Mouse (Mus musculus) CH12.LX (cell line): ENCODE measurements around the gene Atp5g1. TPM values are rescaled to one million over a fixed set of nuclear protein-coding genes. Genes with fewer than 3 reads are reported as not detected.

Source experiments
- DNase-seq: peaks from one replicate; pipeline ENCODE4 v3.0.0-alpha.2; 2013; ENCODE audit errors: extremely low read depth
- H3K27ac ChIP-seq: 2 replicates; pipeline ENCODE4 v1.5.1; 2012; ENCODE audit warnings: low read depth, mild to moderate bottlenecking, control low read depth, moderate library complexity; ENCODE audit not compliant: insufficient read depth
- H3K27me3 ChIP-seq: replicated peaks from 2 replicates; pipeline ENCODE3; 2012; ENCODE audit warnings: inconsistent platforms
- H3K36me3 ChIP-seq, 2 experiments: replicated peaks in 1 of 2; 2 replicates each; pipeline versions ENCODE3 to v1.6.1; 2012; ENCODE audit warnings: inconsistent platforms in 1 of 2, low read length in 1 of 2, mild to moderate bottlenecking in 1 of 2, mixed read lengths in 1 of 2, moderate library complexity in 1 of 2; ENCODE audit not compliant: control insufficient read depth in 1 of 2, insufficient read depth in 1 of 2
- H3K4me1 ChIP-seq, 2 experiments: 2 replicates each; pipeline ENCODE4 v1.6.1; 2012; ENCODE audit warnings: inconsistent platforms in 1 of 2, moderate library complexity in 1 of 2; ENCODE audit not compliant: insufficient read depth in 2 of 2, control insufficient read depth in 1 of 2
- H3K4me2 ChIP-seq: 2 replicates; pipeline ENCODE4 v1.6.1; 2012; ENCODE audit warnings: low read depth, mild to moderate bottlenecking, control low read depth; ENCODE audit not compliant: poor library complexity, insufficient read depth, severe bottlenecking
- H3K4me3 ChIP-seq, 3 experiments: fragments of 150-350 bp in 1 of 3; sonication (generic) in 1 of 3; replicated peaks in 1 of 3; 2 replicates each; pipeline versions ENCODE3 to v1.5.1; 2011 to 2012; ENCODE audit warnings: low read depth in 2 of 3, low read length in 2 of 3, mild to moderate bottlenecking in 2 of 3, moderate library complexity in 2 of 3, control low read depth in 1 of 3, improper control_type of control experiment in 1 of 3, inconsistent platforms in 1 of 3, mixed read lengths in 1 of 3; ENCODE audit not compliant: poor library complexity in 1 of 3
- H3K79me2 ChIP-seq: replicated peaks from 2 replicates; pipeline ENCODE4 v1.6.1; 2012; ENCODE audit warnings: mild to moderate bottlenecking, moderate library complexity; ENCODE audit not compliant: control insufficient read depth, poor library complexity, insufficient read depth, severe bottlenecking; ENCODE audit errors: extremely low read depth
- H3K9ac ChIP-seq: 2 replicates; pipeline ENCODE4 v1.6.1; 2012; ENCODE audit warnings: low read depth, mild to moderate bottlenecking, control low read depth, moderate library complexity; ENCODE audit not compliant: insufficient read depth
- H3K9me3 ChIP-seq: replicated peaks from 2 replicates; pipeline ENCODE3; 2012; ENCODE audit warnings: low read length, inconsistent platforms, mixed read lengths
- CHD1 ChIP-seq: IDR thresholded peaks from 2 replicates; pipeline ENCODE4 v1.6.1; 2012; ENCODE audit warnings: low read depth, low read length, improper control_type of control experiment, inconsistent platforms
- CHD2 ChIP-seq: IDR thresholded peaks from 2 replicates; pipeline ENCODE4 v1.6.1; 2011; ENCODE audit warnings: low read length, improper control_type of control experiment
- ELF1 ChIP-seq: IDR thresholded peaks from 2 replicates; pipeline ENCODE4 v1.6.1; 2014; ENCODE audit warnings: low read depth, mild to moderate bottlenecking, inconsistent platforms, low read length, improper control_type of control experiment
- EP300 ChIP-seq: IDR thresholded peaks from 2 replicates; pipeline ENCODE4 v1.6.1; 2011; ENCODE audit warnings: low read length, improper control_type of control experiment
- IRF4 ChIP-seq: IDR thresholded peaks from 2 replicates; pipeline ENCODE4 v1.6.1; 2014; ENCODE audit warnings: low read depth, mild to moderate bottlenecking, inconsistent platforms, low read length, improper control_type of control experiment
- JUN ChIP-seq: IDR thresholded peaks from 2 replicates; pipeline ENCODE4 v1.6.1; 2011; ENCODE audit warnings: low read depth, mild to moderate bottlenecking, low read length, improper control_type of control experiment, moderate library complexity; ENCODE audit not compliant: insufficient read depth
- JUND ChIP-seq: conservative IDR thresholded peaks from 2 replicates; pipeline ENCODE4 v1.6.1; 2011; ENCODE audit warnings: low read depth, low read length, improper control_type of control experiment
- KAT2A ChIP-seq: IDR thresholded peaks from 2 replicates; pipeline ENCODE4 v1.6.1; 2012; ENCODE audit warnings: low read length, improper control_type of control experiment, inconsistent platforms; ENCODE audit not compliant: insufficient replicate concordance
- MAFK ChIP-seq: IDR thresholded peaks from 2 replicates; pipeline ENCODE4 v1.6.1; 2011; ENCODE audit warnings: low read length, improper control_type of control experiment; ENCODE audit not compliant: insufficient replicate concordance
- MAX ChIP-seq: IDR thresholded peaks from 2 replicates; pipeline ENCODE4 v1.6.1; 2011; ENCODE audit warnings: low read length, improper control_type of control experiment
- MAZ ChIP-seq: IDR thresholded peaks from 2 replicates; pipeline ENCODE4 v1.6.1; 2012; ENCODE audit warnings: low read depth, mild to moderate bottlenecking, inconsistent platforms, low read length, improper control_type of control experiment, moderate library complexity
- MEF2A ChIP-seq: IDR thresholded peaks from 2 replicates; pipeline ENCODE4 v1.6.1; 2014; ENCODE audit warnings: low read depth, mild to moderate bottlenecking, inconsistent platforms, low read length, improper control_type of control experiment, borderline replicate concordance
- MXI1 ChIP-seq: IDR thresholded peaks from 2 replicates; pipeline ENCODE4 v1.6.1; 2011; ENCODE audit warnings: mild to moderate bottlenecking, low read depth, low read length, improper control_type of control experiment
- NELFE ChIP-seq: IDR thresholded peaks from 2 replicates; pipeline ENCODE4 v1.6.1; 2011; ENCODE audit warnings: low read depth, low read length, improper control_type of control experiment
- PAX5 ChIP-seq: IDR thresholded peaks from 2 replicates; pipeline ENCODE4 v1.6.1; 2012; ENCODE audit warnings: low read length, inconsistent platforms, mixed read lengths
- POLR2AphosphoS2 ChIP-seq: IDR thresholded peaks from 2 replicates; pipeline ENCODE4 v1.6.1; 2011; ENCODE audit warnings: low read depth, low read length, improper control_type of control experiment
- SIN3A ChIP-seq: IDR thresholded peaks from 2 replicates; pipeline ENCODE4 v1.6.1; 2012; ENCODE audit warnings: low read length, improper control_type of control experiment, inconsistent platforms
- SMC3 ChIP-seq: IDR thresholded peaks from 2 replicates; pipeline ENCODE4 v1.6.1; 2011; ENCODE audit warnings: low read depth, low read length, improper control_type of control experiment
- UBTF ChIP-seq: IDR thresholded peaks from 2 replicates; pipeline ENCODE4 v1.6.1; 2012; ENCODE audit warnings: low read depth, mild to moderate bottlenecking, inconsistent platforms, low read length, improper control_type of control experiment, moderate library complexity
- USF1 ChIP-seq: IDR thresholded peaks from 2 replicates; pipeline ENCODE4 v1.6.1; 2014; ENCODE audit warnings: low read depth, mild to moderate bottlenecking, inconsistent platforms, low read length, improper control_type of control experiment
- ZMIZ1 ChIP-seq: IDR thresholded peaks from 2 replicates; pipeline ENCODE4 v1.6.1; 2012; ENCODE audit warnings: low read depth, mild to moderate bottlenecking, inconsistent platforms, low read length, improper control_type of control experiment
- ZNF384 ChIP-seq: IDR thresholded peaks from 2 replicates; pipeline ENCODE4 v1.6.1; 2012; ENCODE audit warnings: low read depth, low read length, improper control_type of control experiment, inconsistent platforms
- dilution Hi-C: fragments of 300-500 bp; cut with MboI; formaldehyde crosslinking; loops from 2 replicates; pipeline ENCODE4 v1.14.3; 2020; ENCODE audit warnings: low sequenced_read_pairs; ENCODE audit not compliant: extremely low pct_unique_long_range_greater_than_20kb, extremely low pct_ligation_motif_present
- in situ Hi-C: fragments of 300-500 bp; cut with MboI; formaldehyde crosslinking; loops from 3 replicates; pipeline ENCODE4 v1.14.3; 2019; ENCODE audit warnings: low sequenced_read_pairs, low pct_ligation_motif_present, low pct_unique_long_range_greater_than_20kb, mixed read lengths
- polyA plus RNA-seq: library from polyadenylated mRNA; unstranded; fragments of >175 nt; gene quantifications from 2 replicates; pipeline ENCODE4 v1.2.1, GENCODE M21; 2012; ENCODE audit warnings: low read depth; ENCODE audit not compliant: insufficient read length
- total RNA-seq, 2 experiments: library from RNA; depleted of rRNA; stranded (reverse); fragments of 300-350 nt in 1 of 2; fragments of >200 nt in 1 of 2; gene quantifications; 2 replicates each; pipeline ENCODE4 v1.2.3; 2012 to 2014

The Atp5g1 gene
- total and polyA plus RNA-seq, 3 experiments: 778 to 969 (median 851) TPM

- dilution Hi-C loops: no loop called here
- H3K4me1 ChIP-seq: peaks cover 6 to 58% of the 10 kb centered on the region in 2 experiments; a peak in 3 of 4 replicates
- DNase-seq: no peak
- TF ChIP-seq PAX5: no peak
- TF ChIP-seq MAX: no peak
- TF ChIP-seq UBTF: no peak
- peak; percentile 65; the same call in 1 of the 2 replicates for TF ChIP-seq MAFK
- H3K27me3 ChIP-seq: no peaks in the 10 kb centered on the region
- H3K9me3 ChIP-seq: no peaks in the 10 kb centered on the region
- peaks cover 70 to 91% of the 10 kb centered on the region in 2 experiments for H3K36me3 ChIP-seq
- H3K4me2 ChIP-seq: no peak overlapping the region
- H3K9ac ChIP-seq: no peak overlapping the region
- H3K27ac ChIP-seq: 0 out of 2 replicates have a peak overlapping the region, but pooled peaks have one; percentile 6
- in situ Hi-C loops: no loop called here
- H3K79me2 ChIP-seq: peaks cover 30% of the 10 kb centered on the region
- no peak overlapping the region for H3K4me3 ChIP-seq
Observed at GRCm38 (mm10) chr11:96050854-96051253, 24.6 kb downstream of the Atp5g1 start.

DNA sequence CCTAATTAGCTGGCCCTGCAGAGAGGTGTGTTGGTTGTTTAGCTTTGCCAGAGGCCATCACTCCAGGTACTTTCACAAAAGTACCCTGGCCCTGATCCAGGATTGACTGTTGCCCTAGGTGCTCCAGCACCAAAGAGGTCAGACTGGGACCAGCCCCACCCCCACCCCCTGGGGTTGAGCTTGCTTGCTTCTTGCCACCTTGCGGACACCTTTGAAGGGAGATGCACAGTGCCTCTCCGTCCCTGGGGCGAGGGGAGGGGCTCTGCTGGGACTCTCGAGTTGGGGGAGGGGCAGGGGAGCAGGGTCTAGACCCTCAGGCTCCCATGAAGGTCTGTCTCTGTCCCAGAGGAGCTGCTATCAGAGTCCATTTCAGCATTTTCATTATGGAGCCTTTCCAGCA is 25.5 kb downstream of the Atp5g1 start:
- H3K79me2 ChIP-seq: peaks cover 22% of the 10 kb centered on the region
- TF ChIP-seq MAZ (no peak), CHD2 (0 out of 2 replicates have a peak, but pooled peaks have one; percentile 14)
- peaks cover 11 to 67% of the 10 kb centered on the region in 2 experiments for H3K4me1 ChIP-seq
- H3K9me3 ChIP-seq: no peaks in the 10 kb centered on the region
- in situ Hi-C loops (no loop called here), dilution Hi-C loops (no loop called here)
- no peak overlapping the region for H3K4me2 ChIP-seq
- 0 out of 2 replicates have a peak overlapping the region, but pooled peaks have one; percentile 2 for H3K27ac ChIP-seq
- no peak overlapping the region for H3K4me3 ChIP-seq
- no peaks in the 10 kb centered on the region for H3K27me3 ChIP-seq
- no peak for DNase-seq
- H3K9ac ChIP-seq: no peak overlapping the region
- peaks cover 72 to 90% of the 10 kb centered on the region in 2 experiments for H3K36me3 ChIP-seq

DNA sequence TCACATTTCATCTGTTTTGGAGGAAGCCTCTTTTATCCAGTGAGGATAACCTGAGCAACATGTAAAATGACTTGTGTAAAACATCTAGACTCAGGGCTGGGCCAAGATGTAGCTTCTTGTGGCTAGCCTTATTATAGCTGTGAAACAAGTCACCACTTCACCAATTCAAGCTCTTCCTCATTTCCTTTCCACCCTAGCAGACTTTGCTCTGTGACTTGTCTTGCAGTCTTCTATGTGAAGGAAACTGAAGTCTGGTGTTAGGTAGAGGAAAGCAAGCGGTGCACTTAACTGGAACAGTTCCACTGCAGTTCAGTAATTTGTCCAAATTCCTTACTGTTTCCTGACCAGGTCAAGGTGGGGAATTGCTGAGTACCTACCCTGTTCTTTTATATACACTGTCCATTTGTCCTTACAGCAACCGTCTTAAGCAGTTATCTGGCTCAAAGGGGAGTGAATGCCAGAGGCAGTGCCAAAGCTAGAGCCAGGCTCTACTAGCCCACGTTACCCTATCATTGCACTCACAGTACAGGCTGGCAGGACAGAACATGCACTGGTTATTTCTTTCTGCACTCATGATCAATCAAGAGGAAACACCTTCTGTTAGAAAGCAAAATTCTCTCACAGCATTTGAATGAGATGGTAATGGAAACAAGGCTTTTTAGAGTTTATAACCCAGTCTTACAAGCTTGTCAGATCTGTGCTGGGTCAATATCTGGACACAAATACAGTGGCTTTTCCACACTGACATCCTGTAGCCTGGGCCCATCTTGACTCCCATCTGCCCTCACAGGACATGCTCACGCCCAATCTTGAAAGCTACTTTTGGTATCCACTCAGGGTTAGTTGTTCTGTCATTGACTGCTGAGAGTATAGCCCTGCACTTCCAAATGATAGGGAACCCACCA is 27.7 kb downstream of the Atp5g1 start:
- Histone ChIP-seq H3K4me3 (no peak overlapping the region), H3K9ac (no peak overlapping the region), H3K4me2 (no peak overlapping the region), H3K9me3 (no peaks in the 10 kb centered on the region), H3K27me3 (no peaks in the 10 kb centered on the region), H3K79me2 (peaks cover 7% of the 10 kb centered on the region), H3K4me1 (peaks cover 14 to 77% of the 10 kb centered on the region in 2 experiments), H3K27ac (peak overlapping the region; percentile 74), H3K36me3 (peaks cover 59 to 92% of the 10 kb centered on the region in 2 experiments)
- TF ChIP-seq ZMIZ1: peak; percentile 83; the same call in 1 of the 2 replicates
- no peak for TF ChIP-seq SMC3
- peak; percentile 23; the same call in 1 of the 2 replicates for TF ChIP-seq SIN3A
- TF ChIP-seq EP300: peak; percentile 38; the same call in 1 of the 2 replicates
- no peak for TF ChIP-seq ELF1
- TF ChIP-seq MXI1: peak; percentile 34; the same call in 1 of the 2 replicates
- 0 out of 2 replicates have a peak, but pooled peaks have one; percentile 11 for TF ChIP-seq JUND
- TF ChIP-seq IRF4: 0 out of 2 replicates have a peak, but pooled peaks have one; percentile 36
- TF ChIP-seq NELFE: no peak
- TF ChIP-seq ZNF384: no peak
- peak; percentile 74; the same call in 1 of the 2 replicates for TF ChIP-seq POLR2AphosphoS2
- TF ChIP-seq JUN: no peak
- peak; percentile 88; the same call in 1 of the 2 replicates for TF ChIP-seq CHD1
- peak; percentile 62; the same call in 1 of the 2 replicates for TF ChIP-seq MEF2A
- TF ChIP-seq KAT2A: no peak
- no peak for TF ChIP-seq USF1
- TF ChIP-seq MAX: no peak
- in situ Hi-C loops: no loop called here
- peak; percentile 57 for DNase-seq
- dilution Hi-C loops: no loop called here
